Mouse (Mus musculus): ENCODE measurements around the gene Gm10354. TPM values are rescaled to one million over a fixed set of nuclear protein-coding genes. Genes with fewer than 3 reads are reported as not detected.

Gene Gm10354
- not detected in 2 replicates for polyA plus RNA-seq (2012; rRNA removed)

DNA sequence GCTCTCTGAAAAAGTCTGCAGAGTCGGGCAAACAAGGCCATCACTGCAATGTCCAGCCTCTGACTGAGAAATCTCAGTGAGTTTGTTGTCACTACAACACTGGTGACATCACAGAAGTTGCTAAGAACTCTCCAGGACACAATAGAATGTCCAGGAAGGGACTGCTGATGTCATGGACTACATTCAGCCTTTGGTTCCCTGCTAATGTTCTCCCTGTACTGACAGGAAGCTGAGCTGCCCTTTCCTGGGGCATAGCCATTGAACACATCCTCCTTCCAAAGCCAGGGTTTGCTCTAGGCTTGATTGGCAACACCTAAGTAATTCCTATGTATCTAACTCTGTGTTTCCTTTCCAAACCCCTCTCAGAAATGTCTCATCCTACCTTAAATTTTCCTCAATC lies at the start of gene Gm10354:
Gm10354 (minus strand) TSS at position 101 of the 400 bp plus-strand sequence.

DNA sequence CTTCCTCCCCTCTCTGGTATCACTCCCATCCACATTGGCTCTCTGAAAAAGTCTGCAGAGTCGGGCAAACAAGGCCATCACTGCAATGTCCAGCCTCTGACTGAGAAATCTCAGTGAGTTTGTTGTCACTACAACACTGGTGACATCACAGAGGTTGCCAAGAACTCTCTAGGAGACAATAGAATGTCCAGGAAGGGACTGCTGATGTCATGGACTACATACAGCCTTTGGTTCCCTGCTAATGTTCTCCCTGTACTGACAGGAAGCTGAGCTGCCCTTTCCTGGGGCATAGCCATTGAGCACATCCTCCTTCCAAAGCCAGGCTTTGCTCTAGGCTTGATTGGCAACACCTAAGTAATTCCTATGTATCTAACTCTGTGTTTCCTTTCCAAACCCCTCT lies 40.4 kb downstream of the Gm10354 start, which contains the start of gene Speer4e:
Speer4e (minus strand) TSS at position 101 of the 400 bp plus-strand sequence.

Other genes starting within 250 kb of the Gm10354 start
- not detected in 2 replicates for gene Gm9758, start 64.0 kb downstream of the Gm10354 start, polyA plus RNA-seq (2012; rRNA removed)
- gene Speer4e, start 40.5 kb downstream of the Gm10354 start, polyA plus RNA-seq (2012; rRNA removed), result not detected in 2 replicates
- not detected in 2 replicates for gene Gm17019, start 54.1 kb upstream of the Gm10354 start, polyA plus RNA-seq (2012; rRNA removed)